8 mouse cellular contexts compared by ENCODE assay signal in the genomic region with DNA sequence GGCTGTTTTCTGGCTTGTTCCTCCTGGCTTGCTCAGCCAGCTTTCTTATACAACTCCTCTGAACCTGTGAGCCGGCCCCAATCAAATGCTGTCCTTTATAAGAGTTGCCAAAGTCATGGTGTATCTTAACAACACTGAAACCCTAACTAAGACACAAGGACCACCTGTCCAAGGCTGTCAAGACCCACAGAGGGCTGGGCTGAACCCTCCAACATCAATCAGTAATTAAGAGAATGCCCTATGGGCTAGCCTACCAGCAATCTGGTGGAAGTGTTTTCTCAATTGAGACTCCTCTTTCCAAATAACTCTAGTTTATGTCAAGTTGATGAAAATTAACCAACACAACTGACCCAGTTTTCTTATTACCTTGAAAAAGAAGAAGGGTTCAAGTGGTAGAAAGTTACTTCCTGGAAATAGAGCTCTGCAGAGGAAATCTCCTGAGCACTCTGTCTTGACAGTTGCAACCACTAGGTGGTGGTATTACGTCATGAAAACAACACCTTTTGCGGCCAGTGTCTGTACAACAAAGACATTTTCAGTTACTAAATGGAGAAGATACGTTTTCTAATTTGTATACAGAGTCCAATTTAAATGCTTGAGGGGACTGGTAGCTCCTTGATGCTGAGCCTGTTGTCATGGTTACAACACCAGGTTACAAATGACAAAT. TPM values are rescaled to one million over a fixed set of nuclear protein-coding genes. Genes with fewer than 3 reads are reported as not detected.
DNase-seq lines count a peak whose midpoint lies in the region; ATAC-seq lines count a peak whose summit lies in the region.

No protein-coding gene starts in this region.

- ATAC-seq in activated CD4-positive, CD25-positive, alpha-beta regulatory T cell, adult 4 months: peak; percentile 80
- peak; percentile 69; the same call in 1 of the 2 replicates for ATAC-seq in kidney, embryonic 16.5 days (ENCODE audit: low FRiP score, low TSS enrichment)
- ATAC-seq in liver, embryonic 15.5 days (ENCODE audit: insufficient read depth): no peak
- ATAC-seq in neural tube, embryonic 11.5 days (ENCODE audit: insufficient read depth, low FRiP score, low TSS enrichment): peak; percentile 67; the same call in 1 of the 2 replicates
- peak; percentile 51; the same call in 1 of the 2 replicates for ATAC-seq in stomach, embryonic 16.5 days (ENCODE audit: insufficient read depth, low FRiP score)

- peak; percentile 85 for DNase-seq in A20 (ENCODE audit: low read depth, low spot score)
- peak; percentile 90 for DNase-seq in embryo, embryonic 10 days (ENCODE audit: low spot score)
- peak; percentile 34 for DNase-seq in gastrocnemius, postnatal 25 days
- peak; percentile 79 for DNase-seq in neural tube, embryonic 11.5 days (ENCODE audit: low spot score)

- H3K36me3 ChIP-seq in kidney, embryonic 16.5 days (ENCODE audit: insufficient read depth, low read length): no peaks in the 10 kb centered on the region
- no peaks in the 10 kb centered on the region for H3K36me3 ChIP-seq in liver, embryonic 15.5 days (replicated peaks)
- no peaks in the 10 kb centered on the region for H3K36me3 ChIP-seq in neural tube, embryonic 11.5 days (ENCODE audit: control insufficient read depth, insufficient read depth, low read length)
- H3K36me3 ChIP-seq in stomach, embryonic 16.5 days (ENCODE audit: control insufficient read depth, insufficient read depth, low read length): no peaks in the 10 kb centered on the region

- H3K4me1 ChIP-seq in kidney, embryonic 16.5 days (ENCODE audit: insufficient read depth, low read length): peaks cover under 1% of the 10 kb centered on the region; the same call in 1 of the 2 replicates
- no peaks in the 10 kb centered on the region for H3K4me1 ChIP-seq in liver, embryonic 15.5 days (replicated peaks)
- no peaks in the 10 kb centered on the region for H3K4me1 ChIP-seq in neural tube, embryonic 11.5 days (ENCODE audit: control insufficient read depth, insufficient read depth, low read length)
- no peaks in the 10 kb centered on the region for H3K4me1 ChIP-seq in stomach, embryonic 16.5 days (ENCODE audit: control insufficient read depth, insufficient read depth, low read length)

- no peak overlapping the region for H3K4me2 ChIP-seq in kidney, embryonic 16.5 days (replicated peaks; ENCODE audit: low read depth, low read length)
- H3K4me2 ChIP-seq in liver, embryonic 15.5 days: 0 out of 2 replicates have a peak overlapping the region, but pooled peaks have one; percentile 6
- H3K4me2 ChIP-seq in neural tube, embryonic 11.5 days (ENCODE audit: low read depth): no peak overlapping the region
- H3K4me2 ChIP-seq in stomach, embryonic 16.5 days (ENCODE audit: low read depth, low read length): no peak overlapping the region

- H3K9me3 ChIP-seq in kidney, embryonic 16.5 days (ENCODE audit: low read length): no peaks in the 10 kb centered on the region
- no peaks in the 10 kb centered on the region for H3K9me3 ChIP-seq in liver, embryonic 15.5 days (replicated peaks)
- no peaks in the 10 kb centered on the region for H3K9me3 ChIP-seq in neural tube, embryonic 11.5 days (ENCODE audit: control insufficient read depth, low read length)
- no peaks in the 10 kb centered on the region for H3K9me3 ChIP-seq in stomach, embryonic 16.5 days (replicated peaks; ENCODE audit: control insufficient read depth, low read length)

- H3K27ac ChIP-seq in kidney, embryonic 16.5 days (ENCODE audit: low read length): no peak overlapping the region
- H3K27ac ChIP-seq in liver, embryonic 15.5 days (replicated peaks): no peak overlapping the region
- H3K27ac ChIP-seq in neural tube, embryonic 11.5 days (ENCODE audit: low read depth, low read length): no peak overlapping the region
- no peak overlapping the region for H3K27ac ChIP-seq in stomach, embryonic 16.5 days (ENCODE audit: low read length)

- H3K4me3 ChIP-seq in kidney, embryonic 16.5 days (ENCODE audit: low read length): no peak overlapping the region
- no peak overlapping the region for H3K4me3 ChIP-seq in liver, embryonic 15.5 days (replicated peaks)
- no peak overlapping the region for H3K4me3 ChIP-seq in neural tube, embryonic 11.5 days (ENCODE audit: low read depth, low read length)
- no peak overlapping the region for H3K4me3 ChIP-seq in stomach, embryonic 16.5 days (replicated peaks; ENCODE audit: low read length)

- no peaks in the 10 kb centered on the region for H3K27me3 ChIP-seq in kidney, embryonic 16.5 days (ENCODE audit: insufficient read depth, low read length)
- H3K27me3 ChIP-seq in liver, embryonic 15.5 days: no peaks in the 10 kb centered on the region
- H3K27me3 ChIP-seq in neural tube, embryonic 11.5 days (ENCODE audit: control insufficient read depth, insufficient read depth, low read length): no peaks in the 10 kb centered on the region
- no peaks in the 10 kb centered on the region for H3K27me3 ChIP-seq in stomach, embryonic 16.5 days (ENCODE audit: control insufficient read depth, insufficient read depth, low read length)

- WGBS in kidney, embryonic 16.5 days: 22% methylated on average over 4 of the region's 4 CpGs
- WGBS in liver, embryonic 15.5 days (ENCODE audit: insufficient replicate concordance): 18% methylated on average over 4 of the region's 4 CpGs
- 25% methylated on average over 4 of the region's 4 CpGs for WGBS in neural tube, embryonic 11.5 days
- WGBS in stomach, embryonic 16.5 days: 23% methylated on average over 4 of the region's 4 CpGs

- no peak overlapping the region for H3K9ac ChIP-seq in kidney, embryonic 16.5 days (replicated peaks; ENCODE audit: low read length)
- H3K9ac ChIP-seq in liver, embryonic 15.5 days: no peak overlapping the region
- no peak overlapping the region for H3K9ac ChIP-seq in neural tube, embryonic 11.5 days (ENCODE audit: low read length)
- H3K9ac ChIP-seq in stomach, embryonic 16.5 days (ENCODE audit: low read length): no peak overlapping the region

RNA-seq across cellular contexts. Expression of gene Rgs3, which starts 1.4 kb away (rescaled TPM):
- polyA plus RNA-seq in activated CD4-positive, CD25-positive, alpha-beta regulatory T cell, adult 4 months (2017; shearing (Covaris generic)): 10 to 100 TPM; 45.2 to 51.1 TPM
- 10 to 100 TPM; 10.5 to 11.2 TPM for total RNA-seq in gastrocnemius, postnatal 25 days (2021)
- polyA plus RNA-seq in kidney, embryonic 16.5 days (2015; fragmentation: Nextera tagmentation; extraction: Ambion mirVana): 57.7 and 62.0 TPM in 2 replicates
- polyA plus RNA-seq in liver, embryonic 15.5 days (2015; fragmentation: Nextera tagmentation; extraction: Ambion mirVana): 5.4 and 5.8 TPM in 2 replicates
- 29.4 and 31.6 TPM in 2 replicates for polyA plus RNA-seq in neural tube, embryonic 11.5 days (2014; fragmentation: Nextera tagmentation; extraction: Ambion mirVana)
- polyA plus RNA-seq in stomach, embryonic 16.5 days (2015; fragmentation: Nextera tagmentation; extraction: Ambion mirVana): 51.4 and 55.2 TPM in 2 replicates

RNA-seq across cellular contexts. Expression of gene 4933430I17Rik, which starts 35.9 kb away (rescaled TPM):
- under 1 TPM; 0.25 to 0.62 TPM for polyA plus RNA-seq in activated CD4-positive, CD25-positive, alpha-beta regulatory T cell, adult 4 months (2017; shearing (Covaris generic))
- under 1 TPM in 1 of 2 experiments, not detected in 1; 0.20 TPM for total RNA-seq in gastrocnemius, postnatal 25 days (2021)
- polyA plus RNA-seq in kidney, embryonic 16.5 days (2015; fragmentation: Nextera tagmentation; extraction: Ambion mirVana): 0.49 and 0.67 TPM in 2 replicates
- polyA plus RNA-seq in liver, embryonic 15.5 days (2015; fragmentation: Nextera tagmentation; extraction: Ambion mirVana): 0.06 and 0.15 TPM in 2 replicates
- 0.92 and 1.0 TPM in 2 replicates for polyA plus RNA-seq in neural tube, embryonic 11.5 days (2014; fragmentation: Nextera tagmentation; extraction: Ambion mirVana)
- polyA plus RNA-seq in stomach, embryonic 16.5 days (2015; fragmentation: Nextera tagmentation; extraction: Ambion mirVana): 0.31 TPM in 1 of 2 replicates, not detected in the other

RNA-seq across cellular contexts. Expression of gene Pole3, which starts 36.2 kb away (rescaled TPM):
- polyA plus RNA-seq in activated CD4-positive, CD25-positive, alpha-beta regulatory T cell, adult 4 months (2017; shearing (Covaris generic)): 10 to 100 TPM; 31.6 to 33.3 TPM
- 10 to 100 TPM; 15.5 to 15.9 TPM for total RNA-seq in gastrocnemius, postnatal 25 days (2021)
- 97.0 and 102 TPM in 2 replicates for polyA plus RNA-seq in kidney, embryonic 16.5 days (2015; fragmentation: Nextera tagmentation; extraction: Ambion mirVana)
- 51.3 and 52.9 TPM in 2 replicates for polyA plus RNA-seq in liver, embryonic 15.5 days (2015; fragmentation: Nextera tagmentation; extraction: Ambion mirVana)
- 108 and 109 TPM in 2 replicates for polyA plus RNA-seq in neural tube, embryonic 11.5 days (2014; fragmentation: Nextera tagmentation; extraction: Ambion mirVana)
- polyA plus RNA-seq in stomach, embryonic 16.5 days (2015; fragmentation: Nextera tagmentation; extraction: Ambion mirVana): 76.0 and 77.8 TPM in 2 replicates

RNA-seq across cellular contexts. Expression of gene Alad, which starts 41.4 kb away (rescaled TPM):
- 10 to 100 TPM; 68.8 to 82.3 TPM for polyA plus RNA-seq in activated CD4-positive, CD25-positive, alpha-beta regulatory T cell, adult 4 months (2017; shearing (Covaris generic))
- 10 to 100 TPM; 20.9 to 21.3 TPM for total RNA-seq in gastrocnemius, postnatal 25 days (2021)
- 108 and 113 TPM in 2 replicates for polyA plus RNA-seq in kidney, embryonic 16.5 days (2015; fragmentation: Nextera tagmentation; extraction: Ambion mirVana)
- 582 and 589 TPM in 2 replicates for polyA plus RNA-seq in liver, embryonic 15.5 days (2015; fragmentation: Nextera tagmentation; extraction: Ambion mirVana)
- 81.5 and 89.7 TPM in 2 replicates for polyA plus RNA-seq in neural tube, embryonic 11.5 days (2014; fragmentation: Nextera tagmentation; extraction: Ambion mirVana)
- polyA plus RNA-seq in stomach, embryonic 16.5 days (2015; fragmentation: Nextera tagmentation; extraction: Ambion mirVana): 144 and 150 TPM in 2 replicates

RNA-seq across cellular contexts. Expression of gene Hdhd3, which starts 57.8 kb away (rescaled TPM):
- 1 to 10 TPM; 1.1 to 2.4 TPM for polyA plus RNA-seq in activated CD4-positive, CD25-positive, alpha-beta regulatory T cell, adult 4 months (2017; shearing (Covaris generic))
- total RNA-seq in gastrocnemius, postnatal 25 days (2021): 1 to 10 TPM; 1.7 to 2.2 TPM
- 17.3 and 20.6 TPM in 2 replicates for polyA plus RNA-seq in kidney, embryonic 16.5 days (2015; fragmentation: Nextera tagmentation; extraction: Ambion mirVana)
- 7.8 and 9.6 TPM in 2 replicates for polyA plus RNA-seq in liver, embryonic 15.5 days (2015; fragmentation: Nextera tagmentation; extraction: Ambion mirVana)
- polyA plus RNA-seq in neural tube, embryonic 11.5 days (2014; fragmentation: Nextera tagmentation; extraction: Ambion mirVana): 11.2 and 14.8 TPM in 2 replicates
- polyA plus RNA-seq in stomach, embryonic 16.5 days (2015; fragmentation: Nextera tagmentation; extraction: Ambion mirVana): 30.0 and 32.1 TPM in 2 replicates

Comparison
In these comparisons a context has a peak if more than half of its experiments do, and no peak if none do; other contexts are left out.
1. DNase-seq: peak in every context shown above with its lines; median percentile 90 in embryo, embryonic 10 days; 85 in A20; 79 in neural tube, embryonic 11.5 days; 34 in gastrocnemius, postnatal 25 days.